Mouse (Mus musculus): ENCODE results near the gene Cand1. TPM values are rescaled to one million over a fixed set of nuclear protein-coding genes. Genes with fewer than 3 reads are reported as not detected.
A peak's percentile ranks its signal among the peaks of the same experiment; 100 is the strongest.

The Cand1 gene
- total RNA-seq, 2 experiments from 2014 or later: 147 TPM

- no peak for DNase-seq (ENCODE audit: low spot score in 2 of 2)
- intact Hi-C loops (cut with DNase I): no loop called here
Observed at GRCm38 (mm10) chr10:119218274-119219080, 21.4 kb downstream of the Cand1 start.

- no peak for DNase-seq (ENCODE audit: low spot score in 2 of 2)
- intact Hi-C loops (cut with DNase I): no loop called here
Observed at GRCm38 (mm10) chr10:119212443-119212842, 27.4 kb downstream of the Cand1 start.

- intact Hi-C loops (cut with DNase I): no loop called here
- no peak for DNase-seq (ENCODE audit: low spot score in 2 of 2)
Observed at GRCm38 (mm10) chr10:119211251-119211650, 28.6 kb downstream of the Cand1 start.

- DNase-seq (ENCODE audit: low spot score in 2 of 2): no peak
Observed at GRCm38 (mm10) chr10:119206309-119206932, 33.4 kb downstream of the Cand1 start.

GRCm38 (mm10) chr10:119205229-119205628 is 34.6 kb downstream of the Cand1 start:
- no peak for DNase-seq (ENCODE audit: low spot score in 2 of 2)
- intact Hi-C loops (cut with DNase I): no loop called here

More at GRCm38 (mm10) chr10:119206309-119206932, 33.4 kb downstream of the Cand1 start:
- intact Hi-C loops (cut with DNase I): no loop called here

- no peak for DNase-seq (ENCODE audit: low spot score in 2 of 2)
- intact Hi-C loops (cut with DNase I): no loop called here
Observed at GRCm38 (mm10) chr10:119204334-119204946, 35.4 kb downstream of the Cand1 start.

- intact Hi-C loops (cut with DNase I): no loop called here
Observed at GRCm38 (mm10) chr10:119199864-119200263, 40.0 kb downstream of the Cand1 start.

GRCm38 (mm10) chr10:119198186-119198880 is 41.5 kb downstream of the Cand1 start:
- DNase-seq (ENCODE audit: low spot score in 2 of 2): peak; percentile 18 to 39
- intact Hi-C loops (cut with DNase I): no loop called here

More at GRCm38 (mm10) chr10:119199864-119200263, 40.0 kb downstream of the Cand1 start:
- no peak for DNase-seq (ENCODE audit: low spot score in 2 of 2)

GRCm38 (mm10) chr10:119197621-119198150 is 42.2 kb downstream of the Cand1 start:
- no peak for DNase-seq (ENCODE audit: low spot score in 2 of 2)
- intact Hi-C loops (cut with DNase I): no loop called here

GRCm38 (mm10) chr10:119192598-119193372 is 47.1 kb downstream of the Cand1 start:
- DNase-seq (ENCODE audit: low spot score in 2 of 2): no peak
- intact Hi-C loops (cut with DNase I): no loop called here

- DNase-seq (ENCODE audit: low spot score in 2 of 2): no peak
- intact Hi-C loops (cut with DNase I): no loop called here
Observed at GRCm38 (mm10) chr10:119187720-119188119, 52.1 kb downstream of the Cand1 start.

GRCm38 (mm10) chr10:119169656-119170055 is 70.2 kb downstream of the Cand1 start:
- intact Hi-C loops (cut with DNase I): loop anchor here (10.0 kb wide), 1 partner anchor 575 kb away; no protein-coding TSS in a partner anchor
- no peak for DNase-seq (ENCODE audit: low spot score in 2 of 2)

- no peak for DNase-seq (ENCODE audit: low spot score in 2 of 2)
Observed at GRCm38 (mm10) chr10:119169237-119169636, 70.6 kb downstream of the Cand1 start.

GRCm38 (mm10) chr10:119168791-119169190 is 71.1 kb downstream of the Cand1 start:
- intact Hi-C loops (cut with DNase I): loop anchor here (10.0 kb wide), 1 partner anchor 574 kb away; no protein-coding TSS in a partner anchor

More at GRCm38 (mm10) chr10:119169237-119169636, 70.6 kb downstream of the Cand1 start:
- intact Hi-C loops (cut with DNase I): loop anchor here (10.0 kb wide), 1 partner anchor 574 kb away; no protein-coding TSS in a partner anchor

GRCm38 (mm10) chr10:119167858-119168257 is 72.0 kb downstream of the Cand1 start:
- DNase-seq (ENCODE audit: low spot score in 2 of 2): no peak
- intact Hi-C loops (cut with DNase I): loop anchor here (10.0 kb wide), 1 partner anchor 573 kb away; no protein-coding TSS in a partner anchor

More at GRCm38 (mm10) chr10:119168791-119169190, 71.1 kb downstream of the Cand1 start:
- DNase-seq (ENCODE audit: low spot score in 2 of 2): peak; percentile 10 to 13

GRCm38 (mm10) chr10:119165051-119165450 is 74.8 kb downstream of the Cand1 start:
- intact Hi-C loops (cut with DNase I): loop anchor here (10.0 kb wide), 1 partner anchor 570 kb away; no protein-coding TSS in a partner anchor
- DNase-seq (ENCODE audit: low spot score in 2 of 2): no peak

GRCm38 (mm10) chr10:119161820-119162382 is 78.0 kb downstream of the Cand1 start:
- DNase-seq (ENCODE audit: low spot score in 2 of 2): no peak
- intact Hi-C loops (cut with DNase I): loop anchor here (10.0 kb wide), 1 partner anchor 567 kb away; no protein-coding TSS in a partner anchor

GRCm38 (mm10) chr10:119160161-119160560 is 79.7 kb downstream of the Cand1 start:
- intact Hi-C loops (cut with DNase I): loop anchor here (10.0 kb wide), 1 partner anchor 565 kb away; no protein-coding TSS in a partner anchor
- no peak for DNase-seq (ENCODE audit: low spot score in 2 of 2)
